Mouse (Mus musculus): ENCODE measurements around the gene Atad1. TPM values are rescaled to one million over a fixed set of nuclear protein-coding genes. Genes with fewer than 3 reads are reported as not detected.

Gene Atad1
- polyA plus RNA-seq, 1 experiment, result 107 TPM

DNA sequence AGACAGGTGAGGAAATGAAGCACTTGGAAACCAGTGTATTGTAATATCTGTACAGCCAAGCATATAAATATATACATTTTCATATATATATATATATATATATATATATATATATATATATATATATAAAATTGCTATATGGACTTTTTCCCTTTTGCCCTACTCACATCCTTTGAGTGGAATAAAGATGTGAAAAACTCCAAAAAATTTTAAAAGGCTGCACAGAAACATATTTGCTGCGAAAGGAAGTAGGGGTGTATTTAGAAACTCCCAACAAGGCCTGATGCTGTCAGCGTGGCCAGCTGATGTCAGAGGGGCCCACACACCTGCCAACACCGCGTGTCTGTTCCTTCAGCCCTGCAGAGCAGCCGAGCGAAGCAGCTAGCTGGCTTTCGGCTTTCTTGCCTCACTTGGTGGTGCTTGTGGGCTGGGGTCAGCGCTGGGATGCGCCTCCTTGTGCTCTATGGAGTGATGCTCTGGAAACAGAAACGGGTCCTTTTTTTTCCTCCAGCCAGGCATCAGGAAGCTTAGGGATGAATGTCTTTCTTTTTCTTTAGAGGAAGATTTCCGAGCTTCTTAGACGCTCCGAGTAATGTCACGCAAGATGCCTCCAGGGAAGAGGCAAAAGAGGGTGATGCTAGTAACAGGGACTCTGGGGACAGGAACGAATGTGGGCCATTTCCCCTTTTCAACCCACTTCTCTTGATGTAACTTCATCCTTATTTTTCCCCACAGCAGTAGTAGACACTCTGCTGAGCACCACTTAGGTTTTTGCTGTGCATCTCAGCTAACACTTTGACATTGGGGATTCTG lies 14.8 kb upstream of the Atad1 start:
- Histone ChIP-seq H3K4me1 (ENCODE audit: control insufficient read depth, insufficient read depth, low read length) (no peaks in the 10 kb centered on the region), H3K36me3 (ENCODE audit: control insufficient read depth, insufficient read depth, low read length, poor library complexity, severe bottlenecking) (no peaks in the 10 kb centered on the region), H3K27me3 (ENCODE audit: control insufficient read depth, insufficient read depth, low read length, poor library complexity, severe bottlenecking) (no peaks in the 10 kb centered on the region), H3K27ac (ENCODE audit: insufficient read depth, low read length) (no peak overlapping the region), H3K9ac (ENCODE audit: low read depth, poor library complexity, severe bottlenecking) (no peak overlapping the region), H3K9me3 (replicated peaks; ENCODE audit: control insufficient read depth, insufficient read depth, low read length, poor library complexity, severe bottlenecking) (no peaks in the 10 kb centered on the region), H3K4me3 (ENCODE audit: low read depth, low read length) (no peak overlapping the region)
- TF ChIP-seq POLR2A (IDR thresholded peaks at IDR 0.05; ENCODE audit: insufficient read depth, low read length) (no peak), EP300 (IDR thresholded peaks at IDR 0.05; ENCODE audit: insufficient read depth, low read depth, low read length) (no peak), CTCF (IDR thresholded peaks at IDR 0.05; ENCODE audit: low read depth, low read length) (no peak)

DNA sequence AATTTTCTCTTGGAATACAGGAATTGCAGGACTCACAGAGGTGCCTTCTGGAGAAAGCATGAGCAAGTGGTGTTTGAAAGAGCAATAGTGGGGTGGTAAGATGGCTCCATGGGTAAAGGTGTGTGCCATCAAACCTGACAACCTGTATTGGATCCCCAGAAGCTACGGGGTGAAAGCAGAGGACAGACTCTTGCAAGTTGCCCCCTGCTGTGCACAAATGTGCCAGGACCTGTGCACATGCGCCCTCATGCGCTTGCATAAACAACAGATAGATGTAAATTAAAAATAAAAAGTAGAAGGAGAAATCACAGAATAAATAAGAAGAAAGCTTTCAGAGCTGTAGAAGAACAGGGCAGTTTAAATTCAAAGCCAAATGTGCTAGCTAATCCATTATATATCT lies 13.8 kb upstream of the Atad1 start:
- no peak for TF ChIP-seq CTCF (IDR thresholded peaks at IDR 0.05; ENCODE audit: low read depth, low read length)
- TF ChIP-seq POLR2A (IDR thresholded peaks at IDR 0.05; ENCODE audit: insufficient read depth, low read length), result no peak
- TF ChIP-seq EP300 (IDR thresholded peaks at IDR 0.05; ENCODE audit: insufficient read depth, low read depth, low read length), result no peak
- no peak overlapping the region for H3K9ac ChIP-seq (ENCODE audit: low read depth, poor library complexity, severe bottlenecking)
- H3K27me3 ChIP-seq (ENCODE audit: control insufficient read depth, insufficient read depth, low read length, poor library complexity, severe bottlenecking), result no peaks in the 10 kb centered on the region
- no peaks in the 10 kb centered on the region for H3K36me3 ChIP-seq (ENCODE audit: control insufficient read depth, insufficient read depth, low read length, poor library complexity, severe bottlenecking)
- no peaks in the 10 kb centered on the region for H3K9me3 ChIP-seq (replicated peaks; ENCODE audit: control insufficient read depth, insufficient read depth, low read length, poor library complexity, severe bottlenecking)
- no peak overlapping the region for H3K4me3 ChIP-seq (ENCODE audit: low read depth, low read length)
- H3K4me1 ChIP-seq (ENCODE audit: control insufficient read depth, insufficient read depth, low read length), result no peaks in the 10 kb centered on the region
- H3K27ac ChIP-seq (ENCODE audit: insufficient read depth, low read length), result no peak overlapping the region

- Histone ChIP-seq H3K27me3 (ENCODE audit: control insufficient read depth, insufficient read depth, low read length, poor library complexity, severe bottlenecking) (no peaks in the 10 kb centered on the region), H3K4me3 (ENCODE audit: low read depth, low read length) (no peak overlapping the region), H3K9ac (ENCODE audit: low read depth, poor library complexity, severe bottlenecking) (no peak overlapping the region)
Observed at GRCm38 (mm10) chr19:32752357-32752756, 12.8 kb upstream of the Atad1 start.

GRCm38 (mm10) chr19:32749425-32749824 lies 9.8 kb upstream of the Atad1 start:
- H3K4me3 ChIP-seq (ENCODE audit: low read depth, low read length), result no peak overlapping the region
- TF ChIP-seq CTCF (IDR thresholded peaks at IDR 0.05; ENCODE audit: low read depth, low read length) (peak; percentile 16), POLR2A (IDR thresholded peaks at IDR 0.05; ENCODE audit: insufficient read depth, low read length) (no peak)
- H3K27ac ChIP-seq (ENCODE audit: insufficient read depth, low read length), result no peak overlapping the region
- no peaks in the 10 kb centered on the region for H3K4me1 ChIP-seq (ENCODE audit: control insufficient read depth, insufficient read depth, low read length)
- H3K9ac ChIP-seq (ENCODE audit: low read depth, poor library complexity, severe bottlenecking), result no peak overlapping the region
- H3K36me3 ChIP-seq (ENCODE audit: control insufficient read depth, insufficient read depth, low read length, poor library complexity, severe bottlenecking), result no peaks in the 10 kb centered on the region
- H3K27me3 ChIP-seq (ENCODE audit: control insufficient read depth, insufficient read depth, low read length, poor library complexity, severe bottlenecking), result no peaks in the 10 kb centered on the region
- H3K9me3 ChIP-seq (replicated peaks; ENCODE audit: control insufficient read depth, insufficient read depth, low read length, poor library complexity, severe bottlenecking), result no peaks in the 10 kb centered on the region

More at GRCm38 (mm10) chr19:32752357-32752756, 12.8 kb upstream of the Atad1 start:
- H3K9me3 ChIP-seq (replicated peaks; ENCODE audit: control insufficient read depth, insufficient read depth, low read length, poor library complexity, severe bottlenecking), result no peaks in the 10 kb centered on the region
- H3K36me3 ChIP-seq (ENCODE audit: control insufficient read depth, insufficient read depth, low read length, poor library complexity, severe bottlenecking), result no peaks in the 10 kb centered on the region
- TF ChIP-seq POLR2A (IDR thresholded peaks at IDR 0.05; ENCODE audit: insufficient read depth, low read length), result no peak
- no peak for TF ChIP-seq EP300 (IDR thresholded peaks at IDR 0.05; ENCODE audit: insufficient read depth, low read depth, low read length)
- no peak for TF ChIP-seq CTCF (IDR thresholded peaks at IDR 0.05; ENCODE audit: low read depth, low read length)
- no peak overlapping the region for H3K27ac ChIP-seq (ENCODE audit: insufficient read depth, low read length)
- no peaks in the 10 kb centered on the region for H3K4me1 ChIP-seq (ENCODE audit: control insufficient read depth, insufficient read depth, low read length)

DNA sequence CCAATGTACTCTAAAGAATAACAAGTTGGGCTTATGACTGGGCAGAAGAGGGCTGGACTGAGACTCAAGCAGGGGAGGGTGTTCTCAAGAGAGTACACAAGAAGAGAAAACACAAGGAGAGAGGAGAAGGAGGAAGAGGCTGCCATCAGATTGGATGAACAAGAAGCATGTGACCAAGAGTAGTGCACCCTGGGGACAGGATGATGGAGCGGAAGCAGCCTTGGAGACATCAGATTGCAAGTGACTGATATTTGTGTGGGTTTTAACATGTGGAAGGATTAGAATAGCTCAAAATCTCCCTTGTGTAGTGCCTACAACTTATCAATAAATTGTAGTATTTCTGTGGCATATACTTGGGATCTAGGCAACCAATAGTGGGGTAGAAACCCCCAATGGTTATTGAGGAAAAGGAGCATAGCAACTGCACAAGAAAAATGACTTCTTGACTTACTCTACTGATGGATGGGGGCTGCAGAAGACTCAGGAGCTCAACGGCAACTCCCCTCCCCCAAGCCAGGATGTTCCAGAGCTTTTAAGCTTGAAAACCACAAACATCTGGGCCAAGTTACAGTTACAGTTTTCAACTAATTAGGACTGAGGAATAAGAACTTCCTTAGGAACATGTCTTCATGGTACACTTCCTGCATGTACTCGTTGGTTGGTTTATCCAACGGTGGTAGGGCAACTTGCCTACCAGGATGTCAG lies 1.2 kb upstream of the Atad1 start:
- no peaks in the 10 kb centered on the region for H3K9me3 ChIP-seq (replicated peaks; ENCODE audit: control insufficient read depth, insufficient read depth, low read length, poor library complexity, severe bottlenecking)
- no peak for TF ChIP-seq POLR2A (IDR thresholded peaks at IDR 0.05; ENCODE audit: insufficient read depth, low read length)
- no peak for TF ChIP-seq EP300 (IDR thresholded peaks at IDR 0.05; ENCODE audit: insufficient read depth, low read depth, low read length)
- no peak for TF ChIP-seq CTCF (IDR thresholded peaks at IDR 0.05; ENCODE audit: low read depth, low read length)
- no peak overlapping the region for H3K4me3 ChIP-seq (ENCODE audit: low read depth, low read length)
- no peak overlapping the region for H3K9ac ChIP-seq (ENCODE audit: low read depth, poor library complexity, severe bottlenecking)
- no peaks in the 10 kb centered on the region for H3K4me1 ChIP-seq (ENCODE audit: control insufficient read depth, insufficient read depth, low read length)
- no peaks in the 10 kb centered on the region for H3K36me3 ChIP-seq (ENCODE audit: control insufficient read depth, insufficient read depth, low read length, poor library complexity, severe bottlenecking)
- H3K27ac ChIP-seq (ENCODE audit: insufficient read depth, low read length), result no peak overlapping the region
- no peaks in the 10 kb centered on the region for H3K27me3 ChIP-seq (ENCODE audit: control insufficient read depth, insufficient read depth, low read length, poor library complexity, severe bottlenecking)

DNA sequence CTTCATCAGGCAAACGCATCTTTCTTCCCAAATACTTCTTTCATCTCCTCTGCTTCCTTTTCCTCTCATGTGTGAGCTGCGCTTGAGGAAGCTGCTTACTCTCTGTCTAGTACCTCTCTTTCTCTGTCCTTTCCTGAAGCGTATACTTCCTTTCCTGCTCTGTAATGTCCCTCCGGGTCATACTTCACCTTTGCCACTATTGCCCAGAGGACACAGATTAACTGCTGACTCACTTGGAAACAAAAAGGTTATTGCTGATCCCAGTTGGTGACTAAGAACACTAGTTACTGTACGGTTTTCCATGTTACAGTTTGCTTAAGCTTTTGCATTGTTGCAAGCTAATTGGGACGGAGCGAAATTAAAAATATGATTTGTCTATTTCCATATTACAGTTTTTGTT lies 1.7 kb downstream of the Atad1 start:
- H3K9ac ChIP-seq (ENCODE audit: low read depth, poor library complexity, severe bottlenecking), result no peak overlapping the region
- H3K4me1 ChIP-seq (ENCODE audit: control insufficient read depth, insufficient read depth, low read length), result no peaks in the 10 kb centered on the region
- no peaks in the 10 kb centered on the region for H3K27me3 ChIP-seq (ENCODE audit: control insufficient read depth, insufficient read depth, low read length, poor library complexity, severe bottlenecking)
- H3K4me3 ChIP-seq (ENCODE audit: low read depth, low read length), result no peak overlapping the region
- H3K9me3 ChIP-seq (replicated peaks; ENCODE audit: control insufficient read depth, insufficient read depth, low read length, poor library complexity, severe bottlenecking), result no peaks in the 10 kb centered on the region
- no peaks in the 10 kb centered on the region for H3K36me3 ChIP-seq (ENCODE audit: control insufficient read depth, insufficient read depth, low read length, poor library complexity, severe bottlenecking)
- no peak overlapping the region for H3K27ac ChIP-seq (ENCODE audit: insufficient read depth, low read length)
- no peak for TF ChIP-seq POLR2A (IDR thresholded peaks at IDR 0.05; ENCODE audit: insufficient read depth, low read length)
- TF ChIP-seq EP300 (IDR thresholded peaks at IDR 0.05; ENCODE audit: insufficient read depth, low read depth, low read length), result no peak
- TF ChIP-seq CTCF (IDR thresholded peaks at IDR 0.05; ENCODE audit: low read depth, low read length), result no peak
